Mouse (Mus musculus) layer of hippocampus, adult 2 months (tissue): Measurements from ENCODE around the gene Gpr179. TPM values are rescaled to one million over a fixed set of nuclear protein-coding genes. Genes with fewer than 3 reads are reported as not detected.

ENCODE experiments used
- DNase-seq, 2 experiments: peaks; one replicate each; pipeline ENCODE4 v3.0.0; 2022; ENCODE audit warnings: low spot score in 2 of 2
- H3K27ac ChIP-seq: fragments of 200-600 bp; 2 replicates; pipeline ENCODE4 v1.8.1; 2022
- H3K4me3 ChIP-seq: fragments of 200-600 bp; 2 replicates; pipeline ENCODE4 v1.8.1; 2022; ENCODE audit warnings: mild to moderate bottlenecking
- CTCF ChIP-seq: fragments of 200-600 bp; conservative IDR thresholded peaks from 2 replicates; pipeline ENCODE4 v1.8.1; 2022; ENCODE audit warnings: antibody characterized with exemption, mild to moderate bottlenecking, moderate library complexity
- total RNA-seq, 2 experiments: library from RNA; stranded (reverse); gene quantifications; 2 replicates each; pipeline ENCODE4 v1.2.3; 2021

Gpr179 gene
- total RNA-seq, 2 experiments from 2014 or later: 0.20 to 0.33 TPM

DNA sequence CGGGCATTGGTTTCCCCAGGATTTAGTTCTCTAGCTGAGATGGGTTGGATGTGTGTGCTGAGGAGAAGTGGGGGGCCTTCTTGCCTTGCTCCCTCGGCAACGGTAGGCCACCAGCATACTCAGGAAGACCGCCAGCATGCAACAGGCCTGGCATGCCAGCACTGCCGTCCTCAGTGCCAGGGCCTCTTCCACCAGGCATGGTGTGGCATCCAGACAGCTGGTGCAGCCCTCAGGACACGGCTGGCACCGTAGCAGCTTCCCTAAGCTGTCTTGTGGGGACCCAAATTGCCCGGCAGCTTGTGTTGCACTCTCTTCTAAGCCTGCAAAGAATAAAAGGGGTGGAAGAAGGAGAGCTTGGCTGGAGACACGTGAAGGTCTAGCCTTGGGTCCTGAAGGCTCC is 5.5 kb downstream of the Gpr179 start:
- DNase-seq: no peak
- no peak for TF ChIP-seq CTCF
- no peak overlapping the region for H3K4me3 ChIP-seq
- H3K27ac ChIP-seq: no peak overlapping the region

- no peak for DNase-seq
- no peak overlapping the region for H3K4me3 ChIP-seq
- no peak for TF ChIP-seq CTCF
- H3K27ac ChIP-seq: no peak overlapping the region
These were observed 6.4 kb downstream of the Gpr179 start for GRCm38 (mm10) chr11:97345446-97345845.

DNA sequence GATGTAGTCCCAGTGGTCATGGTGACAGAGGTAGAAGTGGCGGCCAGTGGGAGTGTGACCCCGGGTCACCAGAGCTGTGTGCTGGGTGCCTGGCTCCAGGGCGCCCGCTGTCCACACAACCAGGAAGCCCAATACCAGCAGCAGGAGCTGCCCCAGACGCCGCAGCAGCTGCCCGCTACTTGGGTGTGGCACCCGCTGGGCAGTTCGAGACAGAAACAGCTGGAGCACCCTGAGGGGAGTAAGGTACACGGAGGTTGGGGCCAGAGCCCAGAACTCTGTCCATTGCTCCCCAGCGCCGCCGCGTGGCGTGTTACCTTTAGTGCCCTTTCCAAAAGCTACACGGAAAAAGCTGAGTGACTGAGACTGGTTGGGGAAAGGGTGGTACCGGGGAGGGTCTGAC is 8.3 kb downstream of the Gpr179 start:
- Histone ChIP-seq H3K4me3 (no peak overlapping the region), H3K27ac (no peak overlapping the region)
- peak; percentile 58 for TF ChIP-seq CTCF
- no peak for DNase-seq

DNA sequence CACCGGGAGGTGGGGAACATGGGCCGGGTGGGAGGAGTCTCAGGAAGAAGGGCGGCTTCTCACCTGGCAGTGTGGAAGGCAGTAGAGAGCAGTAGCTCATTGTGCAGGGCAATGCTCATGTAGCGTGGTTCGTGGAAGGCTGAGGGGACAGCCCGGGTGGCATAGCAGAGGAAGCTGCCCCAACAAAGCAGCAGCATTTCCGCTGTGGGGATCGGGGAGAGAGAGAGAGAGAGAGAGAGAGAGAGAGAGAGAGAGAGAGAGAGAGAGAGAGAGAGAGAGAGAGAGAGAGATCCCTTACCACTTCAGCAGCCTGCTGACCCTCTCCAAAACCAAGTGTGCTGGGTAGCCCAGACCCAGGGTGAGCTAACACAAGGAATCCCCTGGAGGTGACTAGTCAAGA is 8.7 kb downstream of the Gpr179 start:
- no peak for DNase-seq
- H3K27ac ChIP-seq: no peak overlapping the region
- TF ChIP-seq CTCF: no peak
- H3K4me3 ChIP-seq: no peak overlapping the region

DNA sequence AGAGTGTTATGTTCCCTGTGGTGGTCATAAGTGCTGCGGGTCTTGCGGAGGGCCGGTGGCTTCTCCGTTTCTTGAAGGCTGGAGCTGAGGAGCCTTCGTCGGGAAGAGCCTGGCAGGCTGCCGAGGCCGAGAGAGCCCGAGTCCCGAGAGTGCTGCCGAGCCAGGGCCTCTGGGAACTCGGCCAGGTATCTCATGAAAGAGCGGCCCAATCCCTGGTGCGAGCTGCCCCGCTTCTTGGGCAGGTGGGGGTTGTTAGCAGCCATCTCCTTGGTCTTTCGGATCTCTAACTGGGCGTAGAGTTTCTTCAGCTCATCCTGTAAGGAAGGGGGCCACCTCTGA is 12.9 kb downstream of the Gpr179 start:
- TF ChIP-seq CTCF: no peak
- DNase-seq: peak; percentile 46 to 58
- Histone ChIP-seq H3K4me3 (no peak overlapping the region), H3K27ac (peak overlapping the region; percentile 14; the same call in 1 of the 2 replicates)

GRCm38 (mm10) chr11:97338302-97338976 is 13.4 kb downstream of the Gpr179 start:
- Histone ChIP-seq H3K4me3 (no peak overlapping the region), H3K27ac (peak overlapping the region; percentile 14; the same call in 1 of the 2 replicates)
- no peak for DNase-seq
- no peak for TF ChIP-seq CTCF

DNA sequence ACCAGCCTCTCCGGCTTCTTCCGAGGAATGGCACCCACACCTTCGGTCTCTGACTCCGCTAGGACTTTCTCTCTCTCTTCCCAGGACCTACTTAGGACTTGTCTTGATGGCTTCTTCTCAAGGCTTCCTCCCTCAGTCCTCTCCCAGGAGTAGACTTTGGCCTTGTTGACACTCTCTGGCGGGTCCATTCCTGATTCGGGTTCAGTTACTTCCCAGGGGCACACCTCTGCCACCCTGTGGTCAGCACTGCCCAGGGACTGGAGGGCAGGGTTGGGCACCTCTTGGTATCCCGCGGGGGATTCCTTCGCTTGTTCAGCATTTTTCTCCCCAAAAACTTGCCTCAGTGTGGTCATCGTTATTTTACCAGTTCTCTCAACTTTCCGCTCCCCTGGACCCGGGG is 14.5 kb downstream of the Gpr179 start:
- no peak for TF ChIP-seq CTCF
- no peak overlapping the region for H3K27ac ChIP-seq
- no peak overlapping the region for H3K4me3 ChIP-seq
- DNase-seq: no peak

DNA sequence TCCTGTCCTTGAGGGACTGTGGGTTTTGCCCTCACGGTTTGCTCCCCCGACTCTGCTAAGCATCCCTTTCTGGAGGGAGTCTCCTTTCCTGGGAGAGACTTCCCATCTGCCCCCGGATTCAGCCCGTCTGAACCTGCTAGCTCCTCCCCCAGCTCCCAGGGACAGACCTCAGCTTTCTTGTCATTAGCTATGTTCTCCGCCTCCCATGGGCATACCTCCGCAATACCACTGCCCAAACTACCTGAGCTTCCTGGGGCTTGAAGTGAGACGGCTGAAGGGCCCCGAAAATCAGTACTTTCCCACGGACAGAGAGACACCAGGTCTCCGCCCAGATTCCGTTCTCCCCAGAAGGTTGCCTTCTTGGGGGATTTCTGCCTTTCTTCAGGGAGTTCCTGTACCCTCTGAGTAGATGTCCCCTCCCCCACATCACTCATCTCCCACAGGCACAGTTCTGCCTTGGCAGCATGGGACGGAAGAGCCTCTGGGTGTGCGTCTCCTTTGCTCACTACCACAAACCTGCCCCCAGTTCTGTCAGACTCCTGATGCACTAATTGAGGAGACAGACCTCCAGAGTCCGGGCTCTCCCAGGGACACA is 15.0 kb downstream of the Gpr179 start:
- TF ChIP-seq CTCF: no peak
- H3K27ac ChIP-seq: no peak overlapping the region
- H3K4me3 ChIP-seq: no peak overlapping the region
- no peak for DNase-seq

DNA sequence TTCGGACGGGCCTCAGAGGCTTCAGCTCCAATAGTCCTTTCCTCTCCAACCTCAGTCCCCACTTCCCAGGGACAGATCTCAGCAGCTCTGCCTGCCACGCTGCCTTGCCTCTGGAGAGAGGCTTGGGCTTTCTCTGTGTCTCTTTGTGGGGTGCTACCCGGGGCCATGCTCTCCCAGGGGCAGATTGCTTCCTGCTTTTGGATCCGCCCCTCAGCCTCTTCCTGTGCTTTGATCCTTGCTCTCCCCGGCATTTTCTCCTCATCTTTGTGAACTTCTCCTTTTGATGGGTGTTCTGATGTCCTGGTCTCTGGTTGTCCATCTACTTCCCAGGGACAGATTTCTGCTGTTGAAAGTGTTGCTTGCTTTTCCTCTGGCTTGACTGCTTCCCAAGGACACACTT is 15.6 kb downstream of the Gpr179 start:
- TF ChIP-seq CTCF: no peak
- Histone ChIP-seq H3K4me3 (no peak overlapping the region), H3K27ac (no peak overlapping the region)
- DNase-seq: no peak

GRCm38 (mm10) chr11:97334400-97334799 is 17.5 kb downstream of the Gpr179 start:
- H3K27ac ChIP-seq: no peak overlapping the region
- no peak for DNase-seq
- no peak for TF ChIP-seq CTCF
- no peak overlapping the region for H3K4me3 ChIP-seq

DNA sequence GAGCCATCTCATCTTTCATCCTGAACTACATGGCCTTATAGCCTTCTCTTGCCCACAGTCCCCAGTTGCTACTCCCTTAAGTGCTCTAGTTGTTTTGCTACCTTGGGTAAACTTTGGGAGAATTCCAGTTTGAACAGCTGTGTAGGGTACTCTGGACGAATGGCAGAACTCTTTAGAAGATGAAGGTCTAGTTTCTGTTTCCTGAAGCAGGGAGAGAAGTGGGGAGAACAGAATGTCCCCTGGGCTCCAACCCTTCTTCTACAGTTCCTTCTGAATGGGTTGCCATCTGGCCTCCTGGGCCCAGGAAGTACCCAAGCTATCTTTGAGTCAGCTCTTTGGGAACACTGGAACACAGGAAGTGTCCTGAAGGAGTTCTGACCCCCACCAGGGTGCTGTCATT is 18.0 kb downstream of the Gpr179 start:
- DNase-seq: no peak
- Histone ChIP-seq H3K27ac (no peak overlapping the region), H3K4me3 (no peak overlapping the region)
- no peak for TF ChIP-seq CTCF

GRCm38 (mm10) chr11:97333044-97333443 is 18.8 kb downstream of the Gpr179 start:
- no peak overlapping the region for H3K4me3 ChIP-seq
- TF ChIP-seq CTCF: no peak
- H3K27ac ChIP-seq: no peak overlapping the region
- no peak for DNase-seq

GRCm38 (mm10) chr11:97331231-97332190 is 20.4 kb downstream of the Gpr179 start:
- Histone ChIP-seq H3K27ac (no peak overlapping the region), H3K4me3 (no peak overlapping the region)
- DNase-seq: no peak
- TF ChIP-seq CTCF: no peak

DNA sequence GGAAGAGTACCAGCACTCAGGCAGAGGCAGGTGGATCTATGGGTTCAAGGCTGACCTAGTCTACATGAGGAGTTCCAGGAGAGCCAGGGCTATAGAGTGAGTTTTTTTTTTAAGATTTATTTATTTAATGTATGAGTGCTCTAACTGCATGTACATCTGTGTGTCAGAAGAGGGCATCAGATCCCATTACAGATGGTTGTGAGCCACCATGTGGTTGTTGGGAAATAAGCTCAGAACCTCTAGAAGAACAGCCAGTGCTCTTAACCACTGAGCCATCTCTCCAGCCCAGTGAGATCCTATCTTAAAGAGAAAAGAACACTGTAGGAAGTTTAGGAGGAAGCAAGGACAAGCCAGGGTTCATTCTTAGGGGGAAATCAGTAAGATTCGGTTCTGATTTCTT is 21.6 kb downstream of the Gpr179 start:
- H3K4me3 ChIP-seq: no peak overlapping the region
- peak; percentile 33; the same call in 1 of the 2 replicates for TF ChIP-seq CTCF
- H3K27ac ChIP-seq: no peak overlapping the region
- no peak for DNase-seq
